ENCODE assay signal across 28 mouse cellular contexts in the genomic region with DNA sequence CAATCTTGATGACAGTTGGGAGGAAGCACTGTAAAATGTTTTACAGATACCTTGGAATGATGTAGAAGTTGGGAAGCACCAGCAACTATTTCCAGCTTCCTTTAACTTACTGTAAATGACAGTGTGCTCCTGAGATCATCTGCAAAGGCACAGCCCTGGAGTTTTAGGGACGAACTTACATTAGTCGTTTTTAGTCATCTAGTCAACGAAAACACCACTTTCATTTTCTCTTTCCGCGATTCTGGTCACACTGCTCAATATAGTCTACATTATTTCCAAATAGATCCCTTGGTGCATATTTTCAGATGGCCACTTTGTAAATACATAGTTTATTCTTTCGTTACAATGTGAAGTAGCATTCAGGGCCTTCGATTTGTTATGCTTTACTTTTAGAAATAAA. TPM values are rescaled to one million over a fixed set of nuclear protein-coding genes. Genes with fewer than 3 reads are reported as not detected.
A peak's percentile ranks its signal among the peaks of the same experiment; 100 is the strongest.
DNase-seq lines count a peak whose midpoint lies in the region; ATAC-seq and TF ChIP-seq lines count a peak whose summit lies in the region.
"Had no signal": no experiment of that assay in that cellular context is flagged by ENCODE, and none has a peak within 500 bp of the region (broad histone marks: within the 10 kb centered on the region; RNA-seq: fewer than 3 reads in every experiment).

No protein-coding gene starts in this region.

- 89% methylated on average over 7 of the region's 7 CpGs for WGBS in heart, embryonic 12.5 days
- 90% methylated on average over 7 of the region's 7 CpGs for WGBS in stomach, postnatal 0 days

- H3K4me1 ChIP-seq in heart, embryonic 12.5 days (replicated peaks): peaks cover 10% of the 10 kb centered on the region
- peaks cover 24% of the 10 kb centered on the region for H3K4me1 ChIP-seq in bone marrow macrophage, adult 2 months (ENCODE audit: control insufficient read depth, insufficient read depth, low read length)
- no peaks in the 10 kb centered on the region for H3K4me1 ChIP-seq in stomach, postnatal 0 days (replicated peaks; ENCODE audit: control insufficient read depth, insufficient read depth)

- H3K9me3 ChIP-seq in heart, embryonic 12.5 days (replicated peaks): no peaks in the 10 kb centered on the region
- no peaks in the 10 kb centered on the region for H3K9me3 ChIP-seq in stomach, postnatal 0 days (ENCODE audit: control insufficient read depth, low read length)
- H3K9me3 ChIP-seq: embryonic facial prominence, embryonic 15.5 days; forebrain, embryonic 15.5 days; intestine, embryonic 15.5 days; neural tube, embryonic 15.5 days; stomach, embryonic 15.5 days had no signal

- no peak for TF ChIP-seq EP300 in stomach, postnatal 0 days (optimal IDR thresholded peaks at IDR 0.05)

- no peak overlapping the region for H3K4me3 ChIP-seq in heart, embryonic 12.5 days
- 0 out of 2 replicates have a peak overlapping the region, but pooled peaks have one; percentile 10 for H3K4me3 ChIP-seq in bone marrow macrophage, adult 2 months (ENCODE audit: insufficient read depth, low read length)
- no peak overlapping the region for H3K4me3 ChIP-seq in stomach, postnatal 0 days (ENCODE audit: low read depth, low read length)
- H3K4me3 ChIP-seq: embryonic facial prominence, embryonic 15.5 days; forebrain, embryonic 15.5 days; intestine, embryonic 15.5 days; neural tube, embryonic 15.5 days; stomach, embryonic 15.5 days had no signal

- TF ChIP-seq POLR2A in bone marrow macrophage, adult 2 months (IDR thresholded peaks at IDR 0.05; ENCODE audit: borderline replicate concordance, low read depth, low read length): no peak

- H3K9ac ChIP-seq in heart, embryonic 12.5 days: no peak overlapping the region
- no peak overlapping the region for H3K9ac ChIP-seq in stomach, postnatal 0 days (ENCODE audit: low read length)
- H3K9ac ChIP-seq: embryonic facial prominence, embryonic 15.5 days; forebrain, embryonic 15.5 days; hindbrain, embryonic 14.5 days; intestine, embryonic 15.5 days; neural tube, embryonic 15.5 days; stomach, embryonic 15.5 days had no signal

- DNase-seq in heart, adult 11 months: peak; percentile 23
- DNase-seq in CD4-positive helper T cell, adult 2 months (ENCODE audit: low read depth, low spot score): peak; percentile 56
- peak; percentile 52 for DNase-seq in naive thymus-derived CD4-positive, alpha-beta T cell, adult 2 months (ENCODE audit: low read depth)
- no peak for DNase-seq in retina, postnatal 1 day
- no peak for DNase-seq in testis, postnatal 14 days (ENCODE audit: low spot score)
- DNase-seq in stomach, postnatal 0 days (ENCODE audit: low spot score): no peak
- DNase-seq: cerebellum, adult 9-10 months; gastrocnemius, postnatal 14 days; heart, postnatal 4 days; kidney, adult 9 months; kidney, postnatal 14 days; layer of hippocampus, postnatal 36 days; lung, adult 18-20 months; lung, postnatal 10 days; midbrain, embryonic 14.5 days; right cerebral cortex, postnatal 14 days; spleen, adult 18-20 months; thymus, adult 2 months; thymus, postnatal 4 days had no signal

- H3K27ac ChIP-seq in heart, embryonic 12.5 days (ENCODE audit: poor library complexity, severe bottlenecking): no peak overlapping the region
- H3K27ac ChIP-seq in bone marrow macrophage, adult 2 months (ENCODE audit: insufficient read depth, low read depth, low read length): no peak overlapping the region
- no peak overlapping the region for H3K27ac ChIP-seq in stomach, postnatal 0 days (replicated peaks)
- H3K27ac ChIP-seq: embryonic facial prominence, embryonic 15.5 days; forebrain, embryonic 15.5 days; hindbrain, embryonic 14.5 days; intestine, embryonic 15.5 days; neural tube, embryonic 15.5 days; stomach, embryonic 15.5 days had no signal

- no peaks in the 10 kb centered on the region for H3K36me3 ChIP-seq in heart, embryonic 12.5 days
- H3K36me3 ChIP-seq in stomach, postnatal 0 days (ENCODE audit: control insufficient read depth, insufficient read depth, low read length): no peaks in the 10 kb centered on the region
- H3K36me3 ChIP-seq: embryonic facial prominence, embryonic 15.5 days; forebrain, embryonic 15.5 days; intestine, embryonic 15.5 days; neural tube, embryonic 15.5 days; stomach, embryonic 15.5 days had no signal

- no peaks in the 10 kb centered on the region for H3K27me3 ChIP-seq in heart, embryonic 12.5 days (replicated peaks)
- H3K27me3 ChIP-seq in stomach, postnatal 0 days (ENCODE audit: control insufficient read depth, insufficient read depth, low read length): no peaks in the 10 kb centered on the region
- H3K27me3 ChIP-seq: embryonic facial prominence, embryonic 15.5 days; forebrain, embryonic 15.5 days; intestine, embryonic 15.5 days; neural tube, embryonic 15.5 days; stomach, embryonic 15.5 days had no signal

- H3K4me2 ChIP-seq in heart, embryonic 12.5 days: no peak overlapping the region
- no peak overlapping the region for H3K4me2 ChIP-seq in stomach, postnatal 0 days (replicated peaks; ENCODE audit: low read depth)
- H3K4me2 ChIP-seq: embryonic facial prominence, embryonic 15.5 days; forebrain, embryonic 15.5 days; hindbrain, embryonic 14.5 days; intestine, embryonic 15.5 days; liver, embryonic 11.5 days; stomach, embryonic 15.5 days had no signal

- no peak for TF ChIP-seq CTCF in bone marrow macrophage, adult 2 months (IDR thresholded peaks at IDR 0.05; ENCODE audit: low read depth, low read length)
- TF ChIP-seq CTCF in stomach, postnatal 0 days (IDR thresholded peaks at IDR 0.05; ENCODE audit: low read depth): no peak

- ATAC-seq in heart, embryonic 12.5 days (ENCODE audit: insufficient number of reproducible peaks, low FRiP score): no peak
- ATAC-seq in stomach, postnatal 0 days (ENCODE audit: low FRiP score, low TSS enrichment): no peak
- ATAC-seq: forebrain, embryonic 15.5 days; intestine, embryonic 15.5 days had no signal

RNA-seq across cellular contexts. Expression of gene Plcl2, which starts 3.6 kb away (rescaled TPM):
- 4.6 and 5.4 TPM in 2 replicates for polyA plus RNA-seq in heart, embryonic 12.5 days (2016; fragmentation: Nextera tagmentation; extraction: Ambion mirVana)
- 29.9 and 30.9 TPM in 2 replicates for polyA plus RNA-seq in bone marrow macrophage, adult 2 months (2012; ENCODE audit: insufficient read depth, insufficient read length, missing spikeins)
- 2.3 and 2.6 TPM in 2 replicates for polyA plus RNA-seq in stomach, postnatal 0 days (2015; fragmentation: Nextera tagmentation; extraction: Ambion mirVana)

Comparison
In these comparisons a context has a peak if more than half of its experiments do, and no peak if none do; other contexts are left out.
1. DNase-seq: peak in heart, adult 11 months (single experiment), CD4-positive helper T cell, adult 2 months (single experiment) and naive thymus-derived CD4-positive, alpha-beta T cell, adult 2 months (single experiment); none in retina, postnatal 1 day (single experiment), testis, postnatal 14 days (single experiment) and stomach, postnatal 0 days (single experiment).